In genomic region chrX:48422986-48423385, GRCm38 (mm10) we compare ENCODE assay signal across 7 mouse cellular contexts. TPM values are rescaled to one million over a fixed set of nuclear protein-coding genes. Genes with fewer than 3 reads are reported as not detected.
DNase-seq lines count a peak whose midpoint lies in the region.

No protein-coding gene starts in this region.

- peak; percentile 23 for DNase-seq in urinary bladder, postnatal 10 days (ENCODE audit: low spot score)
- DNase-seq in urinary bladder, adult 2 months (ENCODE audit: low spot score), result no peak
- peak; percentile 80 for DNase-seq in brain, adult 2 months (ENCODE audit: low read depth, low spot score)
- peak; percentile 38 to 82 for DNase-seq in frontal cortex, adult 2 months (ENCODE audit: extremely low spot score in 1 of 2, low spot score in 1 of 2)
- DNase-seq in layer of hippocampus, adult 9-10 months (ENCODE audit: low spot score), result peak; percentile 59
- peak; percentile 51 to 78 for DNase-seq in lung, postnatal 4 days
- peak; percentile 56 to 59 for DNase-seq in spleen, postnatal 36 days (ENCODE audit: low spot score in 2 of 2)

RNA-seq across cellular contexts. Expression of gene Elf4, which starts 39.9 kb away (rescaled TPM):
- 15.6 and 16.7 TPM in 2 replicates for polyA plus RNA-seq in urinary bladder, adult 2 months (2012; rRNA removed)
- 0.84 and 1.0 TPM in 2 replicates for polyA plus RNA-seq in frontal cortex, adult 2 months (2012; rRNA removed)
